Mouse (Mus musculus) kidney, embryonic 16.5 days (tissue): ENCODE data around the gene Hectd1. TPM values are rescaled to one million over a fixed set of nuclear protein-coding genes. Genes with fewer than 3 reads are reported as not detected.
A peak's percentile ranks its signal among the peaks of the same experiment; 100 is the strongest.

Experiments
- ATAC-seq: fragments of 200-750 bp; cut with Nextera tagmentation; 2 replicates; pipeline ENCODE4 v1.8.0; 2017; ENCODE audit warnings: moderate TSS enrichment; ENCODE audit not compliant: low FRiP score, low TSS enrichment
- H3K27ac ChIP-seq: fragments of 300-500 bp; sonication (generic); 2 replicates; pipeline ENCODE4 v1.5.1; 2014; ENCODE audit warnings: low read length
- H3K27me3 ChIP-seq: fragments of 300-500 bp; sonication (generic); 2 replicates; pipeline ENCODE4 v1.6.1; 2014; ENCODE audit warnings: low read length, control low read depth, mixed read lengths; ENCODE audit not compliant: insufficient read depth
- H3K36me3 ChIP-seq: fragments of 300-500 bp; sonication (generic); 2 replicates; pipeline ENCODE4 v1.6.1; 2014; ENCODE audit warnings: low read length, control low read depth, mixed read lengths; ENCODE audit not compliant: insufficient read depth
- H3K4me1 ChIP-seq: fragments of 300-500 bp; sonication (generic); 2 replicates; pipeline ENCODE4 v1.6.1; 2014; ENCODE audit warnings: low read length, control low read depth, mixed read lengths; ENCODE audit not compliant: insufficient read depth
- H3K4me2 ChIP-seq: fragments of 300-500 bp; sonication (generic); replicated peaks from 2 replicates; pipeline ENCODE4 v1.6.1; 2014; ENCODE audit warnings: low read depth, low read length
- H3K4me3 ChIP-seq: fragments of 300-500 bp; sonication (generic); 2 replicates; pipeline ENCODE4 v1.5.1; 2014; ENCODE audit warnings: mild to moderate bottlenecking, low read length
- H3K9ac ChIP-seq: fragments of 300-500 bp; sonication (generic); replicated peaks from 2 replicates; pipeline ENCODE4 v1.6.1; 2014; ENCODE audit warnings: low read length
- H3K9me3 ChIP-seq: fragments of 300-500 bp; sonication (generic); 2 replicates; pipeline ENCODE4 v1.6.1; 2016; ENCODE audit warnings: low read length, control low read depth
- WGBS: fragments of 180-500 bp; shearing (Covaris S2); extraction: QIAGEN DNeasy Blood & Tissue Kit; methylation state at CpG from one replicate; pipeline ENCODE4 v1.1.7; 2014; 5-methylcytosine and 5-hydroxymethylcytosine counted together
- polyA plus RNA-seq: library from polyadenylated mRNA; unstranded; fragments of >200 nt; fragmentation: Nextera tagmentation; extraction: Ambion mirVana; gene quantifications from 2 replicates; pipeline ENCODE4 v1.2.1, GENCODE M21; 2015

Gene Hectd1
- polyA plus RNA-seq, 1 experiment from 2014 or later: 37.3 TPM

DNA sequence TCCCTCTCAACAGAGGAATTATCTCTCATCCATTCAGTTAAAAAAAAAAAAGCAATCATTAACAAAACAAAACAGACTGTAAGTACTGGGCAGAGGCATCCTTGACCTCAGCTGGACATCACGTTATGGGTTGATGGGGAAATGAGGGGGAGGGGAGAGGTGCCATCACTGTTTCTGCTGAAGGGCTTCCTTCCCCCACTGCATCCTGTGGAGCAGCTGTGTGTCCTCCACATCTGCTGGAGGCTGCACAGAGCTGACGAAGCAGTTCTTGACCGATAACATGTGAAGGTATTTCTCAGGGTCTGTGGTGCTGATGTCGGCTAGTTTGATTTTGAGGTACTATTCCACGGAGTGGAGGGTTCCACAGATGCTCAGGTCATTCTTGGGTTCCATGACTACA, 119.2 kb downstream of the Hectd1 start:
- no peak overlapping the region for H3K27ac ChIP-seq
- H3K9ac ChIP-seq: no peak overlapping the region
- peak; percentile 17; the same call in 1 of the 2 replicates for ATAC-seq
- peaks cover 17% of the 10 kb centered on the region for H3K4me1 ChIP-seq
- no peaks in the 10 kb centered on the region for H3K27me3 ChIP-seq
- 32% methylated on average over 5 of the region's 5 CpGs for WGBS
- H3K4me2 ChIP-seq: no peak overlapping the region
- H3K36me3 ChIP-seq: no peaks in the 10 kb centered on the region
- H3K4me3 ChIP-seq: no peak overlapping the region
- no peaks in the 10 kb centered on the region for H3K9me3 ChIP-seq

- no peak for ATAC-seq
- WGBS: 64% methylated on average over 3 of the region's 3 CpGs
- H3K36me3 ChIP-seq: no peaks in the 10 kb centered on the region
- peaks cover 17% of the 10 kb centered on the region for H3K4me1 ChIP-seq
- H3K27me3 ChIP-seq: no peaks in the 10 kb centered on the region
- H3K27ac ChIP-seq: no peak overlapping the region; the same call in 1 of the 2 replicates
- no peak overlapping the region for H3K9ac ChIP-seq
- H3K4me2 ChIP-seq: no peak overlapping the region
- H3K4me3 ChIP-seq: no peak overlapping the region
- H3K9me3 ChIP-seq: no peaks in the 10 kb centered on the region
Observed at GRCm38 (mm10) chr12:51709741-51710140, 119.6 kb downstream of the Hectd1 start.

- H3K4me1 ChIP-seq: peaks cover 22% of the 10 kb centered on the region
- no peaks in the 10 kb centered on the region for H3K9me3 ChIP-seq
- no peak overlapping the region for H3K4me3 ChIP-seq
- no peak overlapping the region for H3K9ac ChIP-seq
- no peaks in the 10 kb centered on the region for H3K36me3 ChIP-seq
- H3K27ac ChIP-seq: no peak overlapping the region; the same call in 1 of the 2 replicates
- 51% methylated on average over 14 of the region's 14 CpGs for WGBS
- ATAC-seq: peak; percentile 49; the same call in 1 of the 2 replicates
- H3K27me3 ChIP-seq: no peaks in the 10 kb centered on the region
- H3K4me2 ChIP-seq: no peak overlapping the region
Observed at GRCm38 (mm10) chr12:51708941-51709686, 120.2 kb downstream of the Hectd1 start.

- H3K9ac ChIP-seq: no peak overlapping the region
- no peak overlapping the region for H3K4me3 ChIP-seq
- no peak overlapping the region for H3K27ac ChIP-seq
- H3K36me3 ChIP-seq: no peaks in the 10 kb centered on the region
- no peak for ATAC-seq
- WGBS: 79% methylated on average over 5 of the region's 5 CpGs
- no peak overlapping the region for H3K4me2 ChIP-seq
- H3K4me1 ChIP-seq: peaks cover 22% of the 10 kb centered on the region
- no peaks in the 10 kb centered on the region for H3K27me3 ChIP-seq
- no peaks in the 10 kb centered on the region for H3K9me3 ChIP-seq
Observed at GRCm38 (mm10) chr12:51706673-51707235, 122.6 kb downstream of the Hectd1 start.

GRCm38 (mm10) chr12:51705778-51706177, 123.6 kb downstream of the Hectd1 start:
- Histone ChIP-seq H3K9ac (no peak overlapping the region), H3K9me3 (no peaks in the 10 kb centered on the region), H3K27me3 (no peaks in the 10 kb centered on the region), H3K4me3 (no peak overlapping the region), H3K4me1 (peaks cover 22% of the 10 kb centered on the region), H3K27ac (no peak overlapping the region), H3K4me2 (no peak overlapping the region), H3K36me3 (no peaks in the 10 kb centered on the region)
- ATAC-seq: no peak
- 67% methylated on average over 12 of the region's 12 CpGs for whole genome bisulfite sequencing

DNA sequence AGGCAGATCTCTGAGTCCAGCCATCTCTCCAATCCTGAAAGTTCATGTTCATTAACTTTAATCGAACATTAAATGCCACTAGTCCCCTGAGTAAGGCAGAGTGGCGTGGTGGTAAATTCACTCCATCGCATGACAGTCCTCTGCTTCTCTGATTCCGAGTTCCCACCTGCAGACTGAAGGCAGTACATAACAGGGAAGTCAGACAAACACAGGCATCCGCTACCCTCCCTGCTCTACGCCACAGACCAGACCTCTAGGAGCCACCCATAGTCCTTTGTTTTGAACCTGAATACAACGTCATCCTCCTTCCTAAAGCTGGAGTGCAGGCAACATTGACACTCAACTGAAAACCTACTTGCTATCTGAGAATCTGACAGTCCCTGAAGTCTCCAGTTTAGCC, 124.8 kb downstream of the Hectd1 start:
- H3K36me3 ChIP-seq: no peaks in the 10 kb centered on the region
- no peak overlapping the region for H3K4me3 ChIP-seq
- H3K9me3 ChIP-seq: no peaks in the 10 kb centered on the region
- no peak for ATAC-seq
- H3K9ac ChIP-seq: no peak overlapping the region
- H3K4me2 ChIP-seq: no peak overlapping the region
- H3K27ac ChIP-seq: no peak overlapping the region
- peaks cover 12% of the 10 kb centered on the region; the same call in 1 of the 2 replicates for H3K4me1 ChIP-seq
- H3K27me3 ChIP-seq: no peaks in the 10 kb centered on the region
- WGBS: 74% methylated on average over 7 of the region's 7 CpGs

- H3K4me2 ChIP-seq: no peak overlapping the region
- H3K36me3 ChIP-seq: no peaks in the 10 kb centered on the region
- no peak overlapping the region for H3K9ac ChIP-seq
- no peaks in the 10 kb centered on the region for H3K27me3 ChIP-seq
- H3K9me3 ChIP-seq: no peaks in the 10 kb centered on the region
- peak; percentile 82 for ATAC-seq
- WGBS: 6% methylated on average over 1 of the region's 1 CpGs
- H3K4me1 ChIP-seq: peaks cover 5% of the 10 kb centered on the region; the same call in 1 of the 2 replicates
- H3K4me3 ChIP-seq: no peak overlapping the region
- no peak overlapping the region for H3K27ac ChIP-seq
Observed at GRCm38 (mm10) chr12:51703859-51704258, 125.5 kb downstream of the Hectd1 start.

- H3K27me3 ChIP-seq: no peaks in the 10 kb centered on the region
- no peak overlapping the region for H3K4me2 ChIP-seq
- H3K4me3 ChIP-seq: no peak overlapping the region
- H3K9me3 ChIP-seq: no peaks in the 10 kb centered on the region
- peaks cover 5% of the 10 kb centered on the region; the same call in 1 of the 2 replicates for H3K4me1 ChIP-seq
- H3K9ac ChIP-seq: no peak overlapping the region
- ATAC-seq: no peak
- H3K27ac ChIP-seq: no peak overlapping the region
- H3K36me3 ChIP-seq: no peaks in the 10 kb centered on the region
Observed at GRCm38 (mm10) chr12:51701723-51702122, 127.6 kb downstream of the Hectd1 start.

- no peak overlapping the region for H3K27ac ChIP-seq
- H3K36me3 ChIP-seq: no peaks in the 10 kb centered on the region
- H3K4me3 ChIP-seq: no peak overlapping the region
- H3K4me1 ChIP-seq: peaks cover 5% of the 10 kb centered on the region; the same call in 1 of the 2 replicates
- WGBS: 55% methylated on average over 8 of the region's 8 CpGs
- peak; percentile 69; the same call in 1 of the 2 replicates for ATAC-seq
- H3K9ac ChIP-seq: no peak overlapping the region
- H3K27me3 ChIP-seq: no peaks in the 10 kb centered on the region
- H3K9me3 ChIP-seq: no peaks in the 10 kb centered on the region
- H3K4me2 ChIP-seq: no peak overlapping the region
Observed at GRCm38 (mm10) chr12:51699623-51700393, 129.5 kb downstream of the Hectd1 start.
